Mouse (Mus musculus): ENCODE measurements at regions not wholly inside any gene's neighbourhood (a gene's known extent, or its start where the extent isn't known, plus 50 kb on each side); places are given as distances from the start of the nearest gene placed in this dataset.

DNA sequence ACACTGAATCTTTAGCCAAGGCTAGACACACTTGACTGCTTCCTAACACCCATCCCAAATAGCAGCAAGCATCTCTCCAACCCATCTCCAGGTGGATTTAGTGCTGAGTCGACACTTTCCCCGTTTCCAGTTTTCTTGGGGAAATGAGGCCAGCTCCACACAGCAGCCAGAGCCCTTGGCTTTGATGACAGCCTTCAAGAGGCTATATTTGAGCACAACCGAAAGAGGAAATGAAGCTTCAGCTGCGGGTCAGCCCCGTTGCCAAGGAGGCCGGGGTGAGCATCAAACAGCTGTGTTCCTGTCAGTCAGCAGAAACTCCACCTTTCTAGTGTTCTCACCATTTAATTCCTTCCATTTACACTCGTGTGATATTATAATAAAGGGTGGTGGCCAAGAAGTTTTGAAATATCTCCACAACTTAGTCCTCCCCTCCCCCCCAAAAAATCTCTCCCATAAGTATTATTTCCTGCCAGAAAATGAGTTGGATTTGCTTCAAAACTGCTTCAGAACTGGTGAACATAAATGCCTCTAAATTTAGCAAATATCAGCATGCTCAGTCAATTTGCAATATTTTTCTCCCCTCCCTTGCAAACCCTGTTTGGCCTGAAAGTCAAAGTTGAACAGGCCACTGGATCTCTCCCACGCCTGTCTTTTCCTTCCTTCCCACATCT, 226.1 kb downstream of the Qk start:
- TF ChIP-seq GABPA (IDR thresholded peaks at IDR 0.05; ENCODE audit: insufficient replicate concordance, low read depth, low read length) (no peak), POLR2A (IDR thresholded peaks at IDR 0.05; ENCODE audit: low read depth, low read length) (no peak), MAX (IDR thresholded peaks at IDR 0.05; ENCODE audit: low read length) (no peak), BHLHE40 (IDR thresholded peaks at IDR 0.05; ENCODE audit: low read depth, low read length) (peak; percentile 55), USF1 (IDR thresholded peaks at IDR 0.05; ENCODE audit: low read depth, low read length) (no peak), ZMIZ1 (IDR thresholded peaks at IDR 0.05; ENCODE audit: low read depth, low read length) (no peak), CTCF (conservative IDR thresholded peaks at IDR 0.05 in 1 of 2, IDR thresholded peaks at IDR 0.05 in 1 of 2; ENCODE audit: low read depth in 2 of 2, low read length in 2 of 2) (no peak), NELFE (IDR thresholded peaks at IDR 0.05; ENCODE audit: low read depth, low read length) (no peak), SIN3A (IDR thresholded peaks at IDR 0.05; ENCODE audit: low read length) (peak; percentile 99), EP300 (IDR thresholded peaks at IDR 0.05; ENCODE audit: low read length) (peak; percentile 93), ETS1 (conservative IDR thresholded peaks at IDR 0.05; ENCODE audit: low read depth, low read length) (peak; percentile 95)
